Mouse (Mus musculus) CD4-positive, CD25-positive, alpha-beta regulatory T cell, adult 9 weeks (primary cell): ENCODE data around the gene Lyve1. TPM values are rescaled to one million over a fixed set of nuclear protein-coding genes. Genes with fewer than 3 reads are reported as not detected.

ENCODE experiments used
- polyA plus RNA-seq: library from polyadenylated mRNA; unstranded; fragments of 100-300 nt; shearing (Covaris generic); gene quantifications from one replicate; pipeline ENCODE4 v1.2.1, GENCODE M21; 2017

Gene Lyve1
- polyA plus RNA-seq, result not detected

DNA sequence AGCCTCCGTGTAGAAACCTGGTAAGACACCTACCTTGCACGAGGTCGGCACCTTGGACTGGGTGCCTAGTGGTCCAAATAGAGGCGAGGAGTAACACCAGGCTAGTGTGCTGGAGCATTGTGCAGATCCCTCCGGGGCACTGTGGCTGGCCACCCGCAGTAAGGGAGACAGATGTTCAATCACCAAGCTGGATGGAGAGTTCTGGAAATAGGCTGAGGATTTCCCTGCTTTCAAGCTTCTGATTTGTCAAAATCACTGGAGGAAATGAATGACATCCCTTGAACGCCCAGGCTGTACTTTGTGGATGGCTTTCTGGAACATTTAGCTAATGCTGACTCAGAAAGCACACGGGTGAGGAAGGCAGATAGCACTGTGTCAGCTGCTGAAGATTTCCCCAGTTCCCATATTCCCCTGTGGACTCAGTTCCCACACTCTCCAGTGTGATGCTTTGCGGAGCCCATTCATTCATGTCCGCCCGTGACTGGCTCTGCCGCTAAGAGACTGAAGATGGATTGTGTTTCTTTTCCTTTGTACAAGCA is at the start of gene Lyve1:
Gene Lyve1, minus strand, starts transcription at position 489 of the 539 bp plus-strand sequence.

DNA sequence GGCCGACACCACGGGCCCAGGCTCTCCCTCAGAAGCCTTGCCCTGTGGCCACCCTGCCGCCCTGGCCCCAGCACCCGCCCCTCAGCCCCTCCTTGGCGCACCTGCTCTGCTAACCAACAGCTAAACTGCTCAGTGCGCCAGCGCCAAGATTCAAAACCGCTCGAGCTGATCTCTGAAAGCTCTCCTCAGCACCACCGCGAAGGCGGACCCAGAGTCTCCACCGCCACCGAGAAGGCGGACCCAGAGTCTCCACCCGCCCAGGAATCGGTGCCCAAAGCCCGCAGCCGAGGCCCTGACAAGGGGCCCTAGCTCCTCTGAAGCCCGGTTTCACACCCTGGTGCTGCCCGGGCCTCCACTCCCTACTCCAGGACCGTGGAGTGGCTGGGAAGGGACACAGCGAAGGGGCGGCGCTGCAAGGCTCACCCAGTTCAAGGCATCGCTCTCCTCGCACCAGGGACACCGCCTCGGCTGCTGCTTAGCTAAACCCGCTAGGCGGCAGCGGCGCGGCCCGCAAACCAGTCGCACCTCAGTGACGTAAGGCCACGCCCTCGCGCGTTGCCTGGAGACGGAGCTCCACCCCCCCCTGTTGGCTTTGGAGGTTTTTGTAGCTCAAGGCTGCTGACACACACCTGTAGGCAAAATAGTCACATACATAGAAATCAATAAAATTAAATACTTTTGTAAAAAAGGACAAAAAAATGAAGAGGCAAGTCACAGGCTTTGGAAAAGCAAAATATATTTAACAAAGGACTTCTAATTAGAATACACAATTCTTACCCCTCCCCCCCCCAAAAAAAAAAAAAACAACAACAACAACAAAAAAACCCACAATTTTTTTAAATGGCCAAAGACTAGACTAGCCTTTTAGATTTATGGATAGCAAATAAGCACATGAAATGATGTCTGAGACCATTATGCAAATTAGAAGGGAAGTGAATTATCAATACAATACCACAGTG is 18.8 kb downstream of the Lyve1 start, which contains the start of gene Rnf141:
Gene Rnf141, minus strand, starts transcription at position 542 of the 959 bp plus-strand sequence.

Other genes with a start within 250 kb of the Lyve1 start
- 3.3 TPM for gene Sbf2, start 248.3 kb downstream of the Lyve1 start, polyA plus RNA-seq
- not detected for gene Adm, start 235.6 kb downstream of the Lyve1 start, polyA plus RNA-seq
- 4.2 TPM for gene Ampd3, start 95.0 kb downstream of the Lyve1 start, polyA plus RNA-seq
- 19.8 TPM for gene Rnf141, start 18.8 kb downstream of the Lyve1 start, polyA plus RNA-seq
- gene Mrvi1, start 119.2 kb upstream of the Lyve1 start, polyA plus RNA-seq, result 1.2 TPM
- gene Ctr9, start 165.7 kb upstream of the Lyve1 start, polyA plus RNA-seq, result 72.7 TPM
- gene Eif4g2, start 219.8 kb upstream of the Lyve1 start, polyA plus RNA-seq, result 1,075 TPM